Mouse (Mus musculus) layer of hippocampus, adult 9-10 months (tissue): Measurements from ENCODE around the gene Sirt5.
A peak's percentile ranks its signal among the peaks of the same experiment; 100 is the strongest.

Source experiments
- DNase-seq: peaks from one replicate; pipeline ENCODE4 v3.0.0; 2022; ENCODE audit warnings: low spot score

Gene Sirt5

GRCm38 (mm10) chr13:43364985-43365824, at the start of gene Sirt5:
Sirt5 (plus strand) TSS chr13:43365496.
- peak; percentile 59 for DNase-seq

DNA sequence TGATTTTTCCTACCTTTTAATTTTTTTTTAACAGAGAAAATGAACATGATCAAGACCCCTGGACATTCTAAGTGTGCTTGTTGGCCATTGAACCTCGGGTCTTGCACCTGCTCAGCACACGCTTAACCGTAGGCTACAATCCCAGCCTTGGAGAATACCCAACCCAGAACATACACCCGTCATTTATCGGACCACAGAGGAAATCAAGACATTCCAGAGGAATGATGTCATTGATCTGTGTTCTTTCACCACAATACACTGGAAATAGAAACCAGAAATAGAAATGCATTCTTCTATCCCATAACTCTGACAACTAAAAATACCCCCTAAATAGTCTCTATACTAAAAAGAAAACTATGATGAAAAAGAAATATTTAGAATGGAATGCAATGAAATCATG, 47.9 kb upstream of the Sirt5 start:
- DNase-seq, result no peak

GRCm38 (mm10) chr13:43319396-43319795, 45.9 kb upstream of the Sirt5 start:
- no peak for DNase-seq

- no peak for DNase-seq
Observed at GRCm38 (mm10) chr13:43321492-43321891, 43.8 kb upstream of the Sirt5 start.

DNA sequence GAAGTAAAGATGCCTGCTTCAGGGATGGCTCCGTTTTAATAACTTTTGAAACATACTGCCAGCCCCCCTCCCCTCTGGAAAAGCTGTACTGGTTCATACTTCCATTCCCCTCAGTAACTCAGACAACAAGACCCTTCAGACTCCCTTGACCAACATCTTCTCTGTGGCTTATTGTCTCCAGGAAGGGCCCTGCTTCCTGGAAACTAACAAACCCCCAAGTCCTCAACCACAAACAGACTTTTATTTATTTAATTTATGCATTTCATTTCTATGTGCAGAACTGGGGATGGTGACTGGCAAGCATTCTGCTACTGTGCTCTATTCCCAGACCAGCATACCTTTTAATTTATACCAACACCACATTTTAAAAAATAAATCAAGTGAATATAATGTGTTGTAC, 39.9 kb upstream of the Sirt5 start:
- no peak for DNase-seq

- DNase-seq, result no peak
Observed at GRCm38 (mm10) chr13:43331721-43332444, 33.4 kb upstream of the Sirt5 start.

GRCm38 (mm10) chr13:43332591-43332990, 32.7 kb upstream of the Sirt5 start:
- no peak for DNase-seq

- no peak for DNase-seq
Observed at GRCm38 (mm10) chr13:43336425-43337221, 28.7 kb upstream of the Sirt5 start.

- no peak for DNase-seq
Observed at GRCm38 (mm10) chr13:43338001-43338400, 27.3 kb upstream of the Sirt5 start.

DNA sequence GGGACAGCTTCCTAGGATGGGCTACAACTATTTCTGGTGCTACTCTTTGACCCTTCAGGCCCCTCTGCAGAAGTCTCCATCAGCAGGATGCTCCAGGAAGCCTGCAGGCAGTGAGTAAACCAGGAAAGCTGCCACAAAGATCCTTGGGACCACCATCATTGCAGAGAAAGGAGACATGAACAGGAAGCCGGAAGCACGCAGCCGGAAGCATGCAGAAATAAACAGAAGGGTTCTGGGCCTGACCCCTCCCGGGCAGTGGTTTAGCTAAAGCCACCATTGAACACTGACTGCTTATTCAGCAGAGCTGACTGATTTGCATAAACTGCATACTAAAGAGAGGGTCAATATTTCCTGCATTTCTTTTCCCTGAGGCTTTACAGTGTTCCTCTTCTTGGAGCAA, 26.7 kb upstream of the Sirt5 start:
- no peak for DNase-seq

GRCm38 (mm10) chr13:43346825-43347224, 18.5 kb upstream of the Sirt5 start:
- no peak for DNase-seq

GRCm38 (mm10) chr13:43349376-43349775, 15.9 kb upstream of the Sirt5 start:
- DNase-seq, result no peak

GRCm38 (mm10) chr13:43350489-43351169, 14.7 kb upstream of the Sirt5 start:
- no peak for DNase-seq

GRCm38 (mm10) chr13:43353356-43353755, 11.9 kb upstream of the Sirt5 start:
- DNase-seq, result no peak

DNA sequence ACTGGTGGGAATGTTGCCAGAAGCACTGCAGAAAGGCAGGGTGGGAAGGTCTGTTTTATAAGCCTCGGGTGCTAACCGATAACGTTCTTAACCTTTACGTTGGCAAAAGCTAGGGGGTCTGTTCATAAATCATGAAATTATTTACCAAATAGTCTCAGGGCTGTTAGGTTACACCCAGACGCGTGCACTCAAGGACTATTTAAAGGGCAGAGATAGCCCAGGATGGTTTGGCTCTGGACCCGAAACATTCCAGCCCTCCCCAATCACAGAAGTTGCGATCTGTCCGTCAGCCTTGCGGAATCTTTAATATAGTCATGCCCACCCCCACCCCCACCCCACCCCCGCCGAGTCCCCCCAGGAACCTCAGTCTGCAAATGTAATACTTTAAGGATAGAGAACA, 10.9 kb upstream of the Sirt5 start:
- DNase-seq, result no peak

DNA sequence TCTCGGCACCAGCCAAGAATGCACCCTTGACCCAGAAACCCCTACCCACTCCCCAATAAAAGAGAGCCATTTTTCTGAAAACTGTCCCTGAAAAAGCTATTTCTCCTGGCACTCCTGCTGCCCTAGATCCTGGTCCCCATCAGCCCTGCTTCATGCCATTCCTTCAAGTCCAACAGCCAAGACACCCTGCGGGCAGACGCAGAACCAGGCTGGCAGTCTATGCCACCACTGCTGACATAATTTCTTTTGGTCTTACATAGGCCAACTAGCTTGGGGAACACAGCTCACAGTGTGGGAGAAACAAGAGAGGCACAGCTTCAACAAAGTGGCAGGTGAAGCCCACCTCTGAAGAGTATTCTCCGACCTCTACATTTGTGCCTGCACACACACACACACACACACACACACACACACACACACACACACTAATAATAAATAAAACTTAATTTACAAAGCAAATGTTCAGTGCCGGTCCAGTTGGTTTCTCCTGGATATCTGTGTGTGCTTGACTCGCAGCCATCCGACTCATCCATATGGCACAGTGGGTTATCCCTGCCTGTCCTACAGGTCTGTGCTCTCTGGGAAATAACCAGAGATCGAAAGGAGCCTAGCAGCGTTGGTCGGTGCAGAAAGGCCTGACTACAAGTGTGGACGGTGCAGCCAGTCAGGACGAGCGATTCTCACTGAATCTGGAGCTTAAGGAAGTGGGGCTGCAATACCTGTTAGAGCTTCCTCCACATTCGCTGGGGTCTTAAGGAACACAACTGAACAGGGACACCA, 8.8 kb upstream of the Sirt5 start:
- DNase-seq, result no peak

GRCm38 (mm10) chr13:43360534-43360933, 4.8 kb upstream of the Sirt5 start:
- no peak for DNase-seq

DNA sequence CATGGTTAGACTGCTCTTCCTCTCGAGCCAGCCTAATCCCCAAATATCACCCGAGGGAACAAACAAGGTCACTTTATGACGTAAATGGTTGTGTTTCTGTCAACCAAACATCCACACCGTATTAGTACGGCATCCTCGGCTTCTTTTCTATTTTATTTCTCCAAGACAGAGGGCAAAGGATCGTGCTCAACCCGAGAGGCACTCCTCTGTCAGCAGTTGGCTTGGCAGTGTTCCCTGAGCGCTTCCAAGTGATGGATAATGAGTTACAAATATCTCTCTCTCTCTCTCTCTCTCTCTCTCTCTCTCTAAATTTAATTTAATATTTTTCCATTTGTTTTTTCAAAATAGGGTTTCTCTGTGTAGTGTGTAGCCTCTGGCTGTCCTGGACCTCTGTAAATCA, 2.9 kb upstream of the Sirt5 start:
- no peak for DNase-seq

- no peak for DNase-seq
Observed at GRCm38 (mm10) chr13:43365825-43366184, 509 bp downstream of the Sirt5 start.

DNA sequence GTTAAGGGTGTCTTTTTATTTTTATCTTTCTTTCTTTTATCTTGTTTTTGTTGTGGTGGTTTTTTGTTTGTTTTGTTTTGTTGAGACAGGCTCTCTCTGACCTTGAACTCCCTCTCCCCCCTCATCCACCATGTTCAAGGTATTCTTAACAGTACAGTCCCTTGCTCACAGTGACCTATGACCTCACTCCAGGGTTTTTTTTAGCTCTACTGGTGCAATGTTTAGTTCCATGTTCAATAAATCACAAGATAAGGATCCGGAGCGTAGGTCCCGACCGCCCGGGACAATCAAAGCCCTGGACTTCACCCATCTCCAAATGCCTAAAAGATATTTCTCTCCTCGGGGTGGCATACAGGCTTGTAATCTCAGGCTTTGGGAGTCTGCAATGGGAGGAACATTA, 4.8 kb downstream of the Sirt5 start:
- no peak for DNase-seq

DNA sequence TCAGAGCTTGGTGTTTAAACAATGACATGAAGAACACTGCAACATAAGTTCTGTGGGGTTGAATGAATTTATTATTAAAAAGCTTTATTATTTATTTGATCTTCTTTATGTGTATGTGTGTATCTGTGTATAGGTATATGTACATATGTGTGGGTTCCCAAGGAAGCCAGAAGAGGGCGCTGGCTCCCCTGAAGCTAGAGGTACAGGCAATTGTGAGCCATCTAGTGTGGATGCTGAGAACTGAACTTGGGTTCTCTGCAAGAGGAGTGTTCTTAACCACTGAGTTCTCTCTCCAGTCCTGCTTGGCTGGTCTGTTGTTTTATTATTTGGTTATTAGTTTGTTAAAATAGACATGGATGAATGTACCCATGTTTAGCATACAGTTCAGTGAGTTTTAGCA, 7.6 kb downstream of the Sirt5 start:
- DNase-seq, result no peak
